10 mouse cellular contexts compared by ENCODE assay signal in genomic region chr2:152652901-152653620, GRCm38 (mm10). TPM values are rescaled to one million over a fixed set of nuclear protein-coding genes. Genes with fewer than 3 reads are reported as not detected.
DNase-seq lines count a peak whose midpoint lies in the region; ATAC-seq and TF ChIP-seq lines count a peak whose summit lies in the region.
"Had no signal": no experiment of that assay in that cellular context is flagged by ENCODE, and none has a peak within 500 bp of the region (broad histone marks: within the 10 kb centered on the region; RNA-seq: fewer than 3 reads in every experiment).

No protein-coding gene starts in this region.

- no peaks in the 10 kb centered on the region for H3K36me3 ChIP-seq in testis, adult 2 months (ENCODE audit: control insufficient read depth, insufficient read depth, low read length)
- H3K36me3 ChIP-seq in heart, postnatal 0 days (replicated peaks; ENCODE audit: control insufficient read depth, insufficient read depth, low read length), result no peaks in the 10 kb centered on the region
- H3K36me3 ChIP-seq: liver, embryonic 13.5 days; stomach, embryonic 15.5 days had no signal

- TF ChIP-seq EP300 in heart, postnatal 0 days (IDR thresholded peaks at IDR 0.05; ENCODE audit: low read depth), result no peak

- no peak for TF ChIP-seq POLR2A in testis, adult 2 months (IDR thresholded peaks at IDR 0.05; ENCODE audit: control insufficient read depth, low read depth, low read length)
- no peak for TF ChIP-seq POLR2A in embryonic fibroblast, embryonic 13.5 days (IDR thresholded peaks at IDR 0.05; ENCODE audit: low read depth, low read length)

- no peak overlapping the region for H3K4me2 ChIP-seq in heart, postnatal 0 days (ENCODE audit: low read depth, low read length)
- H3K4me2 ChIP-seq: liver, embryonic 13.5 days; stomach, embryonic 15.5 days had no signal

- peak; percentile 37 for ATAC-seq in heart, postnatal 0 days (ENCODE audit: insufficient read depth, low read depth)

- peaks cover 8% of the 10 kb centered on the region for H3K4me1 ChIP-seq in testis, adult 2 months (ENCODE audit: control insufficient read depth, insufficient read depth, low read length)
- H3K4me1 ChIP-seq in embryonic fibroblast, embryonic 13.5 days (ENCODE audit: control insufficient read depth, insufficient read depth, low read length), result no peaks in the 10 kb centered on the region; the same call in 1 of the 2 replicates
- H3K4me1 ChIP-seq in heart, postnatal 0 days (ENCODE audit: control insufficient read depth, insufficient read depth), result no peaks in the 10 kb centered on the region

- H3K9ac ChIP-seq in heart, postnatal 0 days (replicated peaks; ENCODE audit: low read depth, low read length), result no peak overlapping the region
- H3K9ac ChIP-seq: liver, embryonic 13.5 days; stomach, embryonic 15.5 days had no signal

- no peak for DNase-seq in testis, postnatal 14 days (ENCODE audit: low spot score)
- peak; percentile 58 for DNase-seq in heart, postnatal 0 days (ENCODE audit: low spot score)
- DNase-seq in lung, postnatal 4 days, result peak; percentile 90 to 95
- DNase-seq in left cerebral cortex, adult 8-10 months (ENCODE audit: low spot score in 2 of 2), result no peak
- no peak for DNase-seq in yolk sac, embryonic 10.5 days (ENCODE audit: low spot score)
- DNase-seq in spleen, postnatal 14 days (ENCODE audit: low spot score in 2 of 2), result no peak
- DNase-seq: liver, embryonic 13.5 days had no signal

- no peaks in the 10 kb centered on the region for H3K27me3 ChIP-seq in testis, adult 2 months (ENCODE audit: control insufficient read depth, insufficient read depth, low read length)
- H3K27me3 ChIP-seq in heart, postnatal 0 days (ENCODE audit: control insufficient read depth, insufficient read depth, low read length), result no peaks in the 10 kb centered on the region
- H3K27me3 ChIP-seq: liver, embryonic 13.5 days; stomach, embryonic 15.5 days had no signal

- H3K4me3 ChIP-seq in testis, adult 2 months (ENCODE audit: control insufficient read depth, low read depth, low read length), result peak overlapping the region; percentile 73
- no peak overlapping the region for H3K4me3 ChIP-seq in embryonic fibroblast, embryonic 13.5 days (ENCODE audit: insufficient read depth, low read length)
- no peak overlapping the region for H3K4me3 ChIP-seq in heart, postnatal 0 days (ENCODE audit: low read depth, low read length)
- H3K4me3 ChIP-seq: liver, embryonic 13.5 days; stomach, embryonic 15.5 days had no signal

- WGBS in heart, postnatal 0 days, result 41% methylated on average over 10 of the region's 10 CpGs

- peak overlapping the region; percentile 44 for H3K27ac ChIP-seq in testis, adult 2 months (ENCODE audit: control insufficient read depth, insufficient read depth, low read depth, low read length)
- H3K27ac ChIP-seq in embryonic fibroblast, embryonic 13.5 days (ENCODE audit: insufficient read depth, low read length), result 0 out of 2 replicates have a peak overlapping the region, but pooled peaks have one; percentile 2
- 0 out of 2 replicates have a peak overlapping the region, but pooled peaks have one; percentile 8 for H3K27ac ChIP-seq in heart, postnatal 0 days (ENCODE audit: low read depth)
- H3K27ac ChIP-seq: liver, embryonic 13.5 days; stomach, embryonic 15.5 days had no signal

- H3K9me3 ChIP-seq in heart, postnatal 0 days (replicated peaks; ENCODE audit: control insufficient read depth, low read length), result no peaks in the 10 kb centered on the region
- H3K9me3 ChIP-seq: liver, embryonic 13.5 days; stomach, embryonic 15.5 days had no signal

- TF ChIP-seq CTCF in testis, adult 2 months (IDR thresholded peaks at IDR 0.05; ENCODE audit: control insufficient read depth, insufficient read depth, insufficient replicate concordance, low read depth, low read length), result no peak
- TF ChIP-seq CTCF in embryonic fibroblast, embryonic 13.5 days (IDR thresholded peaks at IDR 0.05; ENCODE audit: borderline replicate concordance, insufficient read depth, low read length), result no peak
- no peak for TF ChIP-seq CTCF in heart, postnatal 0 days (IDR thresholded peaks at IDR 0.05; ENCODE audit: low read depth)

RNA-seq across cellular contexts. Expression of gene H13, which starts 16.2 kb away (rescaled TPM):
- polyA plus RNA-seq in testis, adult 2 months (2012; rRNA removed), result 84.1 and 84.7 TPM in 2 replicates
- 141 and 214 TPM in 2 replicates for polyA plus RNA-seq in embryonic fibroblast, embryonic 13.5 days (2011; ENCODE audit: insufficient read length, low read depth, missing spikeins)
- total RNA-seq in heart, postnatal 0 days (2014; rRNA removed; ENCODE audit: low replicate concordance), result 68.6 and 72.9 TPM in 2 replicates
- 53.4 and 55.0 TPM in 2 replicates for polyA plus RNA-seq in heart, postnatal 0 days (2015; fragmentation: Nextera tagmentation; extraction: Ambion mirVana)
- 10 to 100 TPM; 59.6 to 78.5 (median 71.8) TPM for total RNA-seq in left cerebral cortex, adult 8-10 months (2022)

RNA-seq across cellular contexts. Expression of gene Rem1, which starts 26.3 kb away (rescaled TPM):
- polyA plus RNA-seq in testis, adult 2 months (2012; rRNA removed), result 1.2 and 1.7 TPM in 2 replicates
- 3.9 and 4.3 TPM in 2 replicates for polyA plus RNA-seq in embryonic fibroblast, embryonic 13.5 days (2011; ENCODE audit: insufficient read length, low read depth, missing spikeins)
- total RNA-seq in heart, postnatal 0 days (2014; rRNA removed; ENCODE audit: low replicate concordance), result 4.8 and 12.5 TPM in 2 replicates
- polyA plus RNA-seq in heart, postnatal 0 days (2015; fragmentation: Nextera tagmentation; extraction: Ambion mirVana), result 10.2 TPM in 2 replicates
- 1 to 10 TPM in 2 of 4 experiments, under 1 TPM in 2; 0.87 to 1.6 (median 1.1) TPM for total RNA-seq in left cerebral cortex, adult 8-10 months (2022)

RNA-seq across cellular contexts. Expression of gene Defb25, which starts 30.2 kb away (rescaled TPM):
- not detected in 2 replicates for polyA plus RNA-seq in testis, adult 2 months (2012; rRNA removed)
- 1.9 and 2.0 TPM in 2 replicates for polyA plus RNA-seq in embryonic fibroblast, embryonic 13.5 days (2011; ENCODE audit: insufficient read length, low read depth, missing spikeins)
- total RNA-seq in heart, postnatal 0 days (2014; rRNA removed; ENCODE audit: low replicate concordance), result not detected in 2 replicates
- 0.53 and 0.54 TPM in 2 replicates for polyA plus RNA-seq in heart, postnatal 0 days (2015; fragmentation: Nextera tagmentation; extraction: Ambion mirVana)
- not detected for total RNA-seq in left cerebral cortex, adult 8-10 months (2022)
- polyA plus RNA-seq: liver, embryonic 13.5 days had no signal

RNA-seq across cellular contexts. Expression of gene Mcts2, which starts 33.8 kb away (rescaled TPM):
- 41.8 and 43.6 TPM in 2 replicates for polyA plus RNA-seq in testis, adult 2 months (2012; rRNA removed)
- polyA plus RNA-seq in embryonic fibroblast, embryonic 13.5 days (2011; ENCODE audit: insufficient read length, low read depth, missing spikeins), result 19.4 and 24.5 TPM in 2 replicates
- total RNA-seq in heart, postnatal 0 days (2014; rRNA removed; ENCODE audit: low replicate concordance), result 6.5 and 11.7 TPM in 2 replicates
- polyA plus RNA-seq in heart, postnatal 0 days (2015; fragmentation: Nextera tagmentation; extraction: Ambion mirVana), result 30.9 and 31.6 TPM in 2 replicates
- 10 to 100 TPM; 15.5 to 18.6 (median 18.2) TPM for total RNA-seq in left cerebral cortex, adult 8-10 months (2022)

RNA-seq across cellular contexts. Expression of gene Defb36, which starts 48.9 kb away (rescaled TPM):
- polyA plus RNA-seq in testis, adult 2 months (2012; rRNA removed), result 125 and 129 TPM in 2 replicates
- polyA plus RNA-seq in embryonic fibroblast, embryonic 13.5 days (2011; ENCODE audit: insufficient read length, low read depth, missing spikeins), result not detected in 2 replicates
- total RNA-seq in heart, postnatal 0 days (2014; rRNA removed; ENCODE audit: low replicate concordance), result not detected in 2 replicates
- not detected in 2 replicates for polyA plus RNA-seq in heart, postnatal 0 days (2015; fragmentation: Nextera tagmentation; extraction: Ambion mirVana)
- not detected for total RNA-seq in left cerebral cortex, adult 8-10 months (2022)
- polyA plus RNA-seq: liver, embryonic 13.5 days; stomach, embryonic 15.5 days had no signal

Comparison
In these comparisons a context has a peak if more than half of its experiments do, and no peak if none do; other contexts are left out.
1. DNase-seq: peak in heart, postnatal 0 days (single experiment) and lung, postnatal 4 days (2 of 2); none in testis, postnatal 14 days (single experiment), left cerebral cortex, adult 8-10 months (0 of 2), yolk sac, embryonic 10.5 days (single experiment) and spleen, postnatal 14 days (0 of 2).
2. Peak in every context shown above with its lines, with median percentiles within 50 percentile points of each other: H3K27ac ChIP-seq.